Comparison of ENCODE assay signal across 22 mouse cellular contexts in genomic region chr11:104055941-104056340, GRCm38 (mm10).
DNase-seq lines count a peak whose midpoint lies in the region; ATAC-seq lines count a peak whose summit lies in the region.
"Had no signal": no experiment of that assay in that cellular context is flagged by ENCODE, and none has a peak within 500 bp of the region (broad histone marks: within the 10 kb centered on the region; RNA-seq: fewer than 3 reads in every experiment).

No protein-coding gene starts in this region.

- DNase-seq in layer of hippocampus, adult 9-11 months: peak; percentile 12
- no peak for DNase-seq in layer of hippocampus, adult 9-10 months (ENCODE audit: low spot score)
- DNase-seq in right cerebral cortex, postnatal 25 days: peak; percentile 34
- DNase-seq in right cerebral cortex, postnatal 14 days: no peak
- peak; percentile 22 to 30 for DNase-seq in left cerebral cortex, postnatal 14 days (ENCODE audit: low spot score in 2 of 2)
- no peak for DNase-seq in lung, postnatal 25 days (ENCODE audit: low spot score)
- DNase-seq: adrenal gland, adult 2 months; cerebellum, adult 11-12 months; cerebellum, postnatal 10 days; heart, postnatal 36 days; kidney, adult 2 months; kidney, postnatal 10 days; liver, embryonic 13.5 days; lung, embryonic 14.5 days; lung, postnatal 36 days had no signal

- no peaks in the 10 kb centered on the region for H3K36me3 ChIP-seq in hindbrain, embryonic 12.5 days
- H3K36me3 ChIP-seq: forebrain, embryonic 10.5 days; heart, embryonic 15.5 days; liver, embryonic 13.5 days had no signal

- no peak overlapping the region for H3K4me2 ChIP-seq in hindbrain, embryonic 12.5 days (replicated peaks)
- H3K4me2 ChIP-seq: heart, embryonic 15.5 days; hindbrain, embryonic 14.5 days; liver, embryonic 13.5 days; lung, embryonic 14.5 days; midbrain, embryonic 11.5 days had no signal

- H3K4me3 ChIP-seq in hindbrain, embryonic 12.5 days: no peak overlapping the region
- H3K4me3 ChIP-seq: forebrain, embryonic 10.5 days; heart, embryonic 15.5 days; liver, embryonic 13.5 days had no signal

- H3K27me3 ChIP-seq in hindbrain, embryonic 12.5 days: no peaks in the 10 kb centered on the region
- H3K27me3 ChIP-seq: heart, embryonic 15.5 days; liver, embryonic 13.5 days had no signal

- WGBS in hindbrain, embryonic 12.5 days: 86% methylated on average over 6 of the region's 6 CpGs

- H3K9me3 ChIP-seq in hindbrain, embryonic 12.5 days (replicated peaks): no peaks in the 10 kb centered on the region
- H3K9me3 ChIP-seq: forebrain, embryonic 10.5 days; heart, embryonic 15.5 days; liver, embryonic 13.5 days had no signal

- intact Hi-C loops in left cerebral cortex, postnatal 14 days (cut with DNase I): no loop called here

- H3K4me1 ChIP-seq in hindbrain, embryonic 12.5 days: no peaks in the 10 kb centered on the region
- H3K4me1 ChIP-seq: forebrain, embryonic 10.5 days; heart, embryonic 15.5 days had no signal

- ATAC-seq in hindbrain, embryonic 12.5 days (ENCODE audit: low FRiP score): no peak
- ATAC-seq: forebrain, embryonic 16.5 days; inflammation-experienced regulatory T-cells, adult 6 months had no signal

- H3K9ac ChIP-seq in hindbrain, embryonic 12.5 days: no peak overlapping the region
- H3K9ac ChIP-seq: heart, embryonic 15.5 days; hindbrain, embryonic 14.5 days; liver, embryonic 13.5 days; lung, embryonic 14.5 days had no signal

- H3K27ac ChIP-seq in hindbrain, embryonic 12.5 days: no peak overlapping the region
- H3K27ac ChIP-seq: forebrain, embryonic 10.5 days; heart, embryonic 15.5 days; hindbrain, embryonic 14.5 days; liver, embryonic 13.5 days had no signal

Comparison
In these comparisons a context has a peak if more than half of its experiments do, and no peak if none do; other contexts are left out.
1. DNase-seq: peak in layer of hippocampus, adult 9-11 months (single experiment), right cerebral cortex, postnatal 25 days (single experiment) and left cerebral cortex, postnatal 14 days (2 of 2); none in layer of hippocampus, adult 9-10 months (single experiment), right cerebral cortex, postnatal 14 days (single experiment) and lung, postnatal 25 days (single experiment).